Mouse (Mus musculus): Measurements from ENCODE around the gene Rcn3.

- TF ChIP-seq TAL1 (IDR thresholded peaks at IDR 0.05; ENCODE audit: low read length) = no peak
- TF ChIP-seq GATA1 (IDR thresholded peaks at IDR 0.05; ENCODE audit: low read length) = no peak
These were observed 21.5 kb upstream of the Rcn3 start for GRCm38 (mm10) chr7:45113476-45113875.

Data from erythroblast, embryonic 14.5 days (primary cell).